Mouse (Mus musculus) small intestine, adult 2 months (tissue): ENCODE data around the gene March8.

ENCODE experiments used
- CTCF ChIP-seq: fragments of 200-500 bp; IDR thresholded peaks from 2 replicates; pipeline ENCODE4 v1.5.1; 2012; ENCODE audit warnings: low read depth, mild to moderate bottlenecking, control low read depth, inconsistent platforms, low read length, moderate library complexity, mixed read lengths; ENCODE audit not compliant: insufficient replicate concordance, insufficient read length; ENCODE audit errors: extremely low read depth
- POLR2A ChIP-seq: fragments of 200-500 bp; IDR thresholded peaks from 2 replicates; pipeline ENCODE4 v1.6.1; 2012; ENCODE audit warnings: low read depth, mild to moderate bottlenecking, control low read depth, inconsistent platforms, low read length, moderate library complexity

DNA sequence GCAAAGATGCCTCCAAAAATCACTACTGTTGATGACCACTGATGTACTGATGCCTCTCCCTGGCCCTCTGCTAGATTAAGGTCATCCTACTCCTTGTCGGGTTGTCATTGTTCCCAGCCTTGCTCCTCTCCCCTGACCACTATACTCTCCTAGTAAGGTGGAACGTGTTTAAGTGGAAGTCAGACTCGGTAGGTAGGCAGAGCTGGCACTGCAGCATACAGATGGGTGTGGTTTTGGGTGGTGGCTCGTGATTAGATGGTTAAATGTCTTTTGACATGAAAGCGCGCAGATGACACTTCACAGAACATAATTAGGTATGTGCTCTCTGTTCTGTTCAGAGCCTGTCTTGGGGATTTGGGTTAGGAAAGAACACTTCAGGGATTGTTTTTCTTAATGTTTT lies 12.8 kb downstream of the March8 start:
- TF ChIP-seq POLR2A, result no peak
- no peak for TF ChIP-seq CTCF
